Mouse (Mus musculus) frontal cortex, adult (tissue): ENCODE measurements at regions not wholly inside any gene's neighbourhood (a gene's known extent, or its start where the extent isn't known, plus 50 kb on each side); places are given as distances from the start of the nearest gene placed in this dataset.

Experiments
- ATAC-seq: cut with Nextera tagmentation; 2 replicates; pipeline ENCODE4 v1.9.2; 2017; ENCODE audit warnings: mild to moderate bottlenecking, moderate library complexity, mixed read lengths; ENCODE audit not compliant: low TSS enrichment

DNA sequence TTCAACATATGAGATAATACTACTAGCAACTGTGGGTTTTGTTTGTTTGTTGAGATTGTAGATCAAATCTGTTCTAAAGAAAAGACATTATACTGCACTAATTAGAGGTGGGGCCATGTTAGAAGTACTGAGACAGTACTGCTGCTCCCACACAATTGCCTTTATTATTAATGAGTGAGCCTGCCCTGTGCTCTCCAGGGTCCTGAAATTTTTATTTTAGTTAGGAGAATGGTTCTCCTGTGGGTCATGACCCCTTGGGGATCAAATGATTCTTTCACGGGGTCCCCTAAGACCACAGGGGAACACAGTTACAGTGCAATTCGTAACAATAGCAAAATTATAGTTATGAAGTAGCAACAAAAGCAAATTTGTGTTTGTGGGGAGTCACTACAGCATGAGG, 268.8 kb downstream of the Gm9195 start:
- no peak for ATAC-seq

DNA sequence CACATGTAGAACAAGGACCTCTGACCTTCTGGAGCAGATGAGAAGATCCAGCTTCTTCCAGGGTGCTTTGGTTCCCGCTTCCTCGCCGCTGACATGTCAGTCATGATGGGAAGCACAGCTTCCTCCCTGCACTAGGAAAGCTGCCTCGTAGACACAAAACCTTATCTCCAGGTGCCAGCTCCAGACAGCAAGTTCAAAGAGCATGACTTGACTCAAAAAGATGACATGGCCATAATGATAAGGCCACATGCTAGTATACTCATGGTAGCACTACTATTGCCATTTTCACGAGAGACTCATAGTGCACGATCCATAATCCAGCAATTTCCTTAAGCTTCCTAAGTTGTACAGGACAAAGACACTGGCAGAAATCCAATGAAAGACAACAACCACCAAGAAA, 272.1 kb downstream of the Gm9195 start:
- ATAC-seq: no peak

DNA sequence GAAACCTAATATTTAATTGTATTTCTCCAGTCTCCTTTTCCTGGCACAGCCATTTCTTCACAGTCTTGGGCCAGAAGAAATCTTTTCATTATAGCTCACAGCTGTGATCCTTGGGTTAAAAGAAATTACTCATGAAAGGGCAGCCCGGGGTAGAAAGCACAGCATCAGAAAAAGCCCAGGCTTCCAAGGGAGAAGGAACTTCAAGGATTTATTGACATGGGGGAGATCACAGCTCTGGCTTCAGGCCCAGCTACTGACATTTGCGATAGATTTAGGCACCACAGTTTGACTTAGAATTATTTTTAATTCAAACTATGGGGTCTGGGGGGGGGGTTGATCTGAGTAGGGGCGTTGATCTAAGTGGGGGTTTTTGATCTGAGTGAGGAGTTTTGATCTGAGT, 291.3 kb downstream of the Gm9195 start:
- no peak for ATAC-seq

DNA sequence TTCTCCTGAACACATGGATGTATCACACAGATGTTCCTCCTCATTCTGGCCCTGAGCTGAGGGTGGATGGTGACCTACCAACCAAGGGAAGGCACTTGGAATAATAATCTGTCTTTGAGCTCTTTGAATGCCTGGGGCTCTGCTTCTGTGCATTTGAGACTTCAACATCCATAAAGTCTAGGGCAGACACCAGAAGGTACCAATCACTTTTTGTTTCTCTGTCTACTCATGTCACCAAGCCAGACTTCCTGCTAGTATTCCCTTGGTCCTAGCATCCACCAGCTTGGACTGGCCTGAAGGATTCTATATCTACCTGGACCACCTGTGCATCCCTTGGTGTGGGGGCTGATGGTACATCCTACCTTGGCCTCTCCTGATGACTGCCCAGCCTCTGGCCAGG, 291.7 kb downstream of the Gm9195 start:
- ATAC-seq: no peak

DNA sequence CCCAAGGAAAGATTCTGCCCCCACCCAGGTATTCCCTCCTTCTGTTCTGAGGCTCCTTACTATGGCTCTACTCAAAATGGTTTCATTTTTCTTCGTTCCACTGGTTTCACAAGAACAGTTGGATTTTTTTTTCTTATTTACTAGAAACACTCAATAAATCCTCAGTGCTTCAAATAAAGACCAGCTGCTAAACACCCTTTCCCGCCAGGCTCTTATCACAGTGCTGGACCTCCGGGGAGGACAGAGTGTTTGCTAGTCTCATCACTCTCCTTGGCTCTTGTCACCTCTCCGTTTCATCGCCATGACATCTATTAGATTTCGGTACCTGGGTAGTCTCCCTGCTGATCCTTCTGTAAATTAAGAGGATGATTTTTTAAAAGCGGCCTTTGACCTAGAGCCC, 293.7 kb downstream of the Gm9195 start:
- ATAC-seq: no peak

DNA sequence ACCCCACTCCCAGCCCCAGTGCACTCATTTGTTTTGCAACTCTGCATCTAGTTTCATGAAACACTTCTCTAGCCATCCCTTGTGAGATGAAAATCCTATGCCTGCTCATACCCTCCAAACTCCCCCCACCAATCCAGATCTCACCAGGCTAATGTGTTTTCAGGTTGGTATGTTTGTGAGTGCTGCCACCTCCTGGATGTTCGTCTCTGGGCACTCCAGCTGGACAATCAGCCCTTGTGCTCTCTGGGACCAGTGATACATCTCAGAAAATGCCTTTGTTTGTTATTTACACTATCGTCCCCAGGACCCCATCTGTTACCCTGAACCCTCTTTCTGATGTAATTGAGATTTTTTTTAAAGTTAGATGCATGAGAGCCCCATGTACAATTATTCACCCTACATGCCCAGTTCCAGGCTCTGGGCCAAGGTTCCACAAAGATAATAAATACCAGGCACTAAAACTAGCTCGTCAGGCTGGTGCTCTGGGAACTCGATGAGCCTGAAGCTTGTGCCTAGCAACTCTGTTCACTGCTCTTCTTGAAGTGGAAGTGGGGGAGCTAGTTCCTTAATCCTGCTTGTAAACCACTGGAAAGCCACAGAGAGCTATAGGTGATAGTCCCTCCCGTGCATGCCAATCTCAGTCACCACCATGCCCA, 304.2 kb downstream of the Gm9195 start:
- peak; percentile 89 for ATAC-seq

DNA sequence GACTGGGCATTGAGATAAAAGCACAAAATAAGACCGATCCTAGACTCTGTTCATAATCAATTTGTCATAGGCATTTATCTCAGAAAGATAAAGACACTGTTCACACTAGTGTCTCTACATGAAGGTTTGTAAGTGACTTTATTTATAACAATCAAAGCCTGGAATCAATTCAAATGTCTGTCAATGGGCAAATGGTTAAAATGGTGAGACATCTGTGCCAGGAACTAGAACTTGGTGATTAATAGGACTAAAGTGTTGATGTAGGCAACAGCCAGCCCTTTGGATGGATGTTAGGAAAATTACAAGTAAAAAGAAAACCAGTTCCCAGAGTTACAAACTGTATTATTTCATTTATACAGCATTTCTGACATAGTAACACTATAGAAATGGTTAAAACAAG, 315.9 kb downstream of the Gm9195 start:
- ATAC-seq: no peak

DNA sequence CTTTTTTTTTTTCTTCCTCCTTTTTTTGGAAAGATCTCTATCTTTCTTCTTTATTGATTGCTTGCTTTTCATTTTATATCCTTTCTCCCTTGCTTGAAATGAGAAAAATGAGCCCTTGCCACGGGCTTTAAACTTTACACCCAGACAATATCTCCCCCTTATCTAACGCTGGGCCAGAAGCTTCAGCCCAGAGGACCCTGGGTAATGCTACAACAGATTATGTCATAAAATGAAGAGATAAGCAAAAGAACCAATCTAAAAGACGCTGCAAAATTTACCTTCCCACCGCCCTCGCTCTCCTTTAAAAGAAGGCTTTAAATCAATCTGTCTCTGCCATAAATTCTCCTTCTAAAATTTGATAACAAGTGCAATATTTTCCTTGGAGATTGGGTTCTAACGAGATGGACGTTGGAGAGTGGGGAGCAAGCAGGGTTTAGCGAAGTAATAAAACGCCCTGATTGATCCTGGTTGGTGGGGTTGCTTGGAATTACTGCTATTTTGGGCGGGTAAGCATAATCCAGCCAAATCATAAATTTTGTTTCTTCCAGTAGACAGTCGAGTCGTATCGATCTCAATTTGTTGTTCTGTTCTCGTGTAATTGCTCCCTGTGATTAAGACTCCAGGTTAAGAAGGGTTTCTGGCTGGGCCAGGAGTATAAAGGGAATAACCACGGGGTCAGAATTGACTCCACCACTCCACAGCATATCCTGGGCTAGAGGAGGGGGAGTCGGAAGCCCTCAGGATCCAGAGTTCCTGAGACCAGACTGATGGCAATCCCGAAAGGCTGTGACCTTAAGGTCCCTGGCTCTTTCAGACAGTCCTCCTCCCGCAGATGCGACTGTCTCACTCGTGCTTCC, 318.9 kb downstream of the Gm9195 start:
- ATAC-seq: no peak

DNA sequence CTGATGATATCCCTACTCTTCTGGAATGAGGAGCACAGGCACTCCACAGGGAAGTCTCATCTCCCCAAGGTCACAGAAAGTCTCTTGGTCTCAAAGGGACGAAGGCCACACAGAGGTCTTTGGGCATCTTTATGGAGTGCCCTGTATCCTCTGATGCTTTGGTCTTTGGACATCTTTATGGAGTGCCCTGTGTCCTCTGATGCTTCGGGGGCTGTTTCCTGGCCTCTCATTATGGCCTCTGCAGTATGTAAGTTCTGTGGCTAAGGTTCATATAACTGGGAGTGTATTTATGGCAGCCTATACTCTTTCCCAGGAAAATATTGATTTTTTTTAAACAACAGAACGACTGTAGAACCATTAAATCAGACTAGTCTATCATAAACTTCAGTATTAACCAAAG, 319.9 kb downstream of the Gm9195 start:
- ATAC-seq: no peak

DNA sequence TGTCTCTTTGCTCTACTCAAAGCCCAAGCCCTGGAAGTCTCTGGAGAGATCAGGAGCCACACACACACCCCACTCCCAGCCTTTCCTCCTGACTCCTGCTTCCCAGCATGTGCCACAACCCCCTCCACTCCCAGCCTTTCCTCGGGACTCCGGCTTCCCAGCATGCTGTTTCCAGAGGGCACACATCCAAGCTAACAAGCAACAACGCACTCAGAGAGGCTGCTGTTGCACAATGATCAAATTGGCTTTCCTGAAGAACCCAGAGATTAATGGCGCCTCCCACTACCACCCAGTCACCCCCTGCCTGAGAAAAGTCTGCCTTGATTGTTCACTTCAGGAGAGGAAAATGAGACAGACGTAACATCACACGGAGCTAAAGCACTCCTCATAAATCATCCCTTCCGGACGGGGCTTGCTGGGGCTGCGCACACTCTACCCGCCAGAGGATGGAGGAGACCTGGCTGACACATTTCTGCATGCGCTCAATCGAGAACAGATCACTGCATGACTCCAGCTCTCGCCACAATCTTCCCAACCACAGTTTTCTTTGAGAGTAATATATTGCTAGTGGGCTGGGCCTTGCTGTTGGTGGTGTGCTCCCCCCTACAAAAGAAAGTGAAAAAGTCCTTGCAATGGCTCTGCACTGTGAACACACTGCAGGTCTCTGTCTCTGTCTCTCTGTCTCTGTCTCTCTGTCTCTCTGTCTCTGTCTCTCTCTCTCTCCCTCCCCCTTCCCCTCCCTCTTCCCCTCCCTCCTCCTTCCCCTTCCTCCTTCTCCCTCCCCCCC, 332.9 kb downstream of the Gm9195 start:
- ATAC-seq: peak; percentile 65

DNA sequence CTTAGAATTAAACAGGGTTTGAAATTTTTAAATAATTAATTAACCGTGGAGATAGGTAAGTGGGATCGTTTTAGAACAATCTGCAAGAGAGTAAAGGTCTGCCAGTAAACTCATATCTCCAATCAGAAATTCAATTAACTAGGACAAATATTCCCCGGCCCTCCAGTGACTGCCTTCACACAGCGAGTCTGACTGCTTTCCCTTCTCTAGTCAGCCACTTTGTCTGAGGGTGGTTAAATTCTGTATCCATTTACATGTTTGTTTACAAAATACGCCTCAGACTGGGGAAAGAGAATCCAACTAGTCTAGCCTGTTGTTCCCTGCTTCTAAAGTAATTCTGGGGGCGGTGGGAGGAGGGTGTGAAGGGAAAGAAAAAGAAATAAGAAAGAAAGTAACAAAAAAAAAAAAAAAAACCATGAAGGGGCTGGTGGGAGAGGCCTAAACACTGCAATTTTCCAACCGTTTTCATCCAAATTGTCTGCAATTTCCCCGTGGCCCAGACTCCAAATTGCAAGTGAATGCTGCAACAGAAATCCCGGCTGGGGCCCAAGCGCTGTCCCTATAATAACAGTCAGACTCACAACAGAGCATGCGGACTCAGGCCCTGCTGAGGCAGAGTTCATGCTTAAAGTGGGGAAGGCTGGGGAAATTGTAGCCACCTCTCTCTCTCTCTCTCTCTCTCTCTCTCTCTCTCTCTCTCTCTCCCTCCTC, 336.3 kb downstream of the Gm9195 start:
- no peak for ATAC-seq

DNA sequence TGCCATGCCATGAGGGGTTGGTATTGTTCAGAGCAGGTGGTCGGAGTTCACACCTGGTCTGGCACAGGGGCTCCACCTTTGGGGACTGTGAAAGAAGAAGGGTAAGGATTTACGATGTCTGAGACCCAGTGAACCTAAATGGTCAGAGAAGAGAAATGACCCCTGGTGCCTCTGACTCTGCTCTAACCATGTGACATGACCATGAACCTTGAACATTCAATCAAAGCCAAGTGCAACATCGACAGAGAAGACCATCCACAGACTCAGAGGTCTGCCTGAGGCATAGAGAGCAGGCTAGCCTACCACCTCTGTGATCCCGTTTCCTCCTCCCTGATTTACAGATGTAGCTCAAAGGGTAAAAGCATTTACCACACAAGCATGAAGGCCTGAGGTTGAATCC, 340.0 kb downstream of the Gm9195 start:
- ATAC-seq: no peak

DNA sequence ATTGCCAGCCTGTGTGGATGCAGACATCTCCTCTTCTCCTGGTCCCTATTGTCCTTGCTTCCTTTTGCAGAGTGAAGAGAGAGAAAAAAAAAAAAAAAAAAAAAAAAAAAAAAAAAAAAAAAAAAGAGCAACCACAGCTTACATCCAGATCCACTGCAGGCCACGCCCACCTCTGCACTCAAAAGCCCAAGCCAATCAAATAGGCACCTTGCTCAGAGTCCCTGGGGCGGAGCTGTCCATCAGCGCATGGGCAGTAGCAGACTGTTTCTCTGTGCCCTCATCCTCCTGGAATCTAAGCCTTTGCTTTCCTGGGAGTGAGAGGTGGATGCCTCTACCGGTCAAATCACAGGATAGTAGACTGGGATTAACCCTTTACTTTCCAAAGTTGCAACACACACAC, 342.2 kb downstream of the Gm9195 start:
- ATAC-seq: peak; percentile 38; the same call in 1 of the 2 replicates

DNA sequence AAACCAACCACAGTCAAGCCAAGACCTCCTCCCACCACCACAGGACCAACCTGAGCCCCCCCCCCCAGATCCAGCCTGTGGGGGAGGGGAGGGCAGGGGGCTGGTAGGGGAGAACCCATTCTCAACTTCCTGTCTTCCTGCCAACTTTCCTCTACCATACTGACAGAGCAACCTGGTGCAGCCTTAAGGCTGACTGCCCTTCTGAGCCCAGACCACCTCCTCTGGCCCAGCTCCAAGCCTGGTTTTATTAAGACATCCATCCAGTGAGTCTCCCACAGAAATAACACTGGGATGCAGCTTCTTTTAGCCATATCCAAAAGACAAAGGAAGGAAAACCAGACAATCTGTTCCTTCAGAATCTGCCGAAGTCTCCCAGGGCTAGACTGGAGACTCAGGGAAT, 342.8 kb downstream of the Gm9195 start:
- no peak for ATAC-seq

DNA sequence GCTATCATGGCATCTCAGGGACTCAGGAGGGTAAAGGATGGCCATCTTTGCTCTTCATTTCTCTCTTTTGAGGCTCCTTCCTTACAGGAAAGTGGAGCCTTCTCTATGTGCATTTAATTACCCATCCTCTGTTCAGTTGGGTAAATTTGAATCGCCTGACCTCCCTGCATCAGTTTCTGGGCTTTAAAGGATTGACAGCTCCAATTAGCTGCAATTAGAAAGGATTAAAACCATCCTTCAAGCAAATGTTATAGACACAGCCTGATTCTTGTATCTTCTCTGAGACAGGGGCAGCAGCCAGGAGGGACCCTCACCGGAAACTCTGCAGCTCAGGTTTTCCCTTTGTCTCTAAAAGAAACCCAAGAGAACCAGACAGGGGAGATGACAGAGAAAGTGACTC, 345.3 kb downstream of the Gm9195 start:
- no peak for ATAC-seq

DNA sequence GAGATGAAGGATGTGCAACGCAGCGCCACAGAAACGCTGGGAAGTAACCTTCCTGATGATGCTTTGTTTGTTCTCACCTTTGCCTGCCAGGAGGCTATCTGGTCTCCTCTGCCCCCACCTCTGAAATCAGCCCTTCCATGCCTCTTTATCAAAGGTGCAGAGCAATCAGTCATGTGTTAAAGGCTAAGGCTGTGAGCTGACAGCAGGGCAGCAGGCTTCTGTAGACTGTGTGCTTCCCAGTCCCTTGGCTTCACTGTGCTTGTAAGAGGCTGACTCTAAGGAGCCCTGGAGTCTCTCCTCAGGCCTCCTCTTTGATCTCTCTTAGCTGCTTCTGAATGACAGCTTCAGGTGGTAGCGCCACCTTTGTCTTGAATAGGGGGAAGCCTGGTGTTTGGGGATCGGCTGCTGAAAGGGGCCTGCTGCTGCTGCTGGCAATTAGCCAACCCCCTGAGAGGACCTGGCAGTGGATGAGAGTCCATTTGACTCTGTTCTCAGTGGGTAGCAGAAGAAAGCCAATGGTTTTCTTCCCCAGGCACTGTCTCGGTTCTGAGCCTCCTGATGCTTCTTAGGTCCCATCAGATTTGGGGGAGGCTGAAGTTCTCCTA, 348.7 kb downstream of the Gm9195 start:
- ATAC-seq: no peak

DNA sequence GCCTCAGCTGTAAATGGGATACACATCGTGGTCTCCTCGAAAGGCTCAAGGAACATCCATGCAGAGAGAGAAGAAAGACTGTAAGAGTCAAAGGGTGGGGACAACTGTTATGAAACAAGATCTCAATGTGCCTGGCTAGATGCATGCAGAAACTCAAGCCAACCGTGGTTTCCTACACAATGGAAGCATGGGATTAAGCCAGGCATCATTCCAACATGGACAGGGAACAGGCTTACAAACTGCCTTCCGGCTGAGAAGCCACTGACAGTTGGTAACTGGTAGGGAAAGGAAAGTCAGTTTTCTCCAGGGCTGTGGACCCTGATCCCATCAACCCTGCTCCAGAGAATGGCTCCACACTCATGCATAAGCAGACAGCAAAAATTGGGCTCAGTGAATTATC, 350.5 kb downstream of the Gm9195 start:
- ATAC-seq: no peak

DNA sequence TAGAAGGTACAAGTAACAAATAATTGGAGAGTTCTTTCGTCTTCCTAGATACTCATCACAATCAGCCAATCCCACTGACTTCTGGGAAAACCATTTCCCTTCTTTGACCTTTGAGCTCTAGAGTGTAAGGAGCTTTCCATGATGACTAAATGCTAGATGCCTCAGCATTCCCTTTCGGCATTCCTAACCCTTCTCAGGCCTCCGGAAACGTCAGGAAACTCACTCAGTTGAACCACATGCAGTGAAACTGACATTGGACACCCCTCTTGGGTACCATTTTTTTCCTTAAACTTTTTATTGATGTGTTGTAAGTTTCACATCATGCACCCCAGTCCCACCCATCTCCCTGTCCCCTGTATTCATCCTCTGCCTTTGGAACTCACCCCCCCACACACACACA, 361.5 kb downstream of the Gm9195 start:
- no peak for ATAC-seq

DNA sequence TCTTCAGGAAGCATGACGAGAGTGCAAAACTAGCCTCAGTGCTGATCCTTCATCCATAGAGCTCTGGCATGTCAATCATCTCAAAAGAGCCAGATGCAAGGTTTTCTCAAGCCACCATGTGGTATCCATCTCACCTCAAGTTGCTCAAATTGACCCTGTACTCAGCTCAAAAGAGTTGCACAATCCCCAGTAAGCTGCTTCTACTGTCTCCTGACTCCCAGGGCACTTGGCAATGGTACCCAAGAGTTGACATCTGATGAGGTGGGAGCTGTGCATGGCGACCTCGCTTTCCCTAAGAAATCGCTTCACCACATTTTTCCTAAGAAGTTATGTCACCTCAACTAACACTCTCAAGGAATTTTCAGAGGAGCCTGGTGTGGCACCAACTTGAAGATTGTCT, 369.9 kb downstream of the Gm9195 start:
- ATAC-seq: no peak

DNA sequence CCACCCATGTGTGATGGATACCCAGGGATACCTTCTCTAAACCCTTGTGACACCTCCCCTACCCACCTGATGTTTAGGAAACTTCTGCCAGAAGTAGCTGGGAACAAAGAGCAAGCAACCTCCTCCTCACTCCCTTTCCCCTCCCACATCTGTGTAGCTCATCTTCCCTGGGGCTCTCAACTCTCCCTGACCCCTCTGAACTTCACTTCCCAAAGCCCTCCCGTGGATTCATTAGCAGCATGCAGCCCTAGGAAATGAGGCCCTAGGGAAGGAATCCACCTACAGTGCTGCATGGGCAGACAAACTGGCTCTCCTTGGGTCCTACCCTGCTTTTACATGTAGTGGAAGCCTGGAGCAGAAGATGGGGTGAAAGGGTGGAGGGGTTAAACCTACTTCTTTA, 370.6 kb downstream of the Gm9195 start:
- no peak for ATAC-seq

DNA sequence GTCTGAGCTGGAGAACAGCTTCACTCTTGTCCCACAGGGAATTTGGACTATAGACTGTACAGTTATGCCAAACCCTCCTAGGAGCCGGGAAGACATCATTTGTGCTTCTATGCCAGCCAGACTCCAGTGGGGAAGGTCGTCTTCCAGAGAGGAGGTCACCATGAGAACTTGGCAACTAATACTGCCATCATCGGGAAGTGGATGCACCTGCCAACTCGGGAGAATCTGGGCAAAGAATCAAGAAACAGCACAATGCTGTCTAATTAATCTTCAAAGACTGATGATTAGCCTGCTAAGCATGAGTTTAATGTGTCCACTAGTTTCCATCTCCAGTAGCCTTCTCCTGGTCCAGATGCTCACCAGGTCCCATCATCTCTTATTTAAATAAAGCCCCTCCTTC, 374.8 kb downstream of the Gm9195 start:
- ATAC-seq: peak; percentile 13
